Mouse (Mus musculus): ENCODE data around the gene Ibsp.

- TF ChIP-seq CTCF (IDR thresholded peaks at IDR 0.05; ENCODE audit: low read depth) (no peak), EP300 (IDR thresholded peaks at IDR 0.05; ENCODE audit: low read depth) (no peak)
These were observed 46.3 kb downstream of the Ibsp start for GRCm38 (mm10) chr5:104345241-104345630.

Measured in liver, embryonic 14.5 days (tissue).